Mouse (Mus musculus): ENCODE results near the gene Atxn7l3. TPM values are rescaled to one million over a fixed set of nuclear protein-coding genes. Genes with fewer than 3 reads are reported as not detected.

Gene Atxn7l3
- polyA plus RNA-seq, 1 experiment = 30.4 TPM

DNA sequence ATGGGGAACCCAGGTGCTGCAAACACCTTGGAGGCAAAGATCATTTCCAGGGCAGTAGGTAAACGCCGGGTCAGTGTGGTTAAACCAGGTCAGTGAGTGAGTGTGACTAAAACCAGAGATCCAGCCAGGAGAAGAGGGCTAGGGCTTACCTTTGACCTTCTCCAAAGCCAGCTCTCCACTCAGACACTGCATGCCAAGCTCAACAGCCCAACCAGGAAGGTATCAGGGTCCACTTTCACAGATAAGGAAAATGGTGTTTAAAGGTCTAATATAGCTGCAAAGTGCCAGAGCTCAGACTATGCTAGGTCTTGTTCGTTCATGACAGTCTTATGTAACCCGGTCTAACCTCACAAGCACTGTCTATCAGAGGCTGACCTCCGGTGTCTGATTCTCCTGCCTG is 55.2 kb downstream of the Atxn7l3 start:
- Histone ChIP-seq H3K27ac (ENCODE audit: control insufficient read depth, insufficient read depth, low read depth, low read length, poor library complexity) (no peak overlapping the region), H3K4me1 (ENCODE audit: control insufficient read depth, insufficient read depth, low read length) (no peaks in the 10 kb centered on the region), H3K4me3 (replicated peaks; ENCODE audit: control insufficient read depth, low read depth, low read length) (no peak overlapping the region)
- 84% methylated on average over 5 of the region's 5 CpGs for WGBS
- TF ChIP-seq POLR2A (IDR thresholded peaks at IDR 0.05; ENCODE audit: borderline replicate concordance, control insufficient read depth, low read depth, low read length) (no peak), CTCF (IDR thresholded peaks at IDR 0.05; ENCODE audit: control insufficient read depth, insufficient read depth, low read length) (no peak)

DNA sequence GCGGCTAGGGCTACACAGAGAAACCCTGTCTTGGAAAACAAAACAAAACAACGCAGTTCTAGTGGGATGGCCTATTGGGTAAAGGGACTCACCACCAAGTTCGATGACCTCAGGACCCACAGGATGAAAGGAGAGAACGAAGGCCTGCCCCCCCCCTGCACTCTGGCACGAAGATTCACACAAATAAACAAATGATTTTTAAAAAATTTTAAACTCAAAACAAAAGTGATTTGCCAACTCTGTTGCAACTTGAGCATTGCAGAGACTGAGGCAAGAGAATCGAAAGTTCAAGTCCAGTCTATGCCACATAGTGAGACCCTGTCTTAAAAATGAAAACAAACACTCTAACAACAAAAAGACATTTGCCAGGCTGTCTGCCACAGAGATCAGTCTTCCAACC is 55.8 kb downstream of the Atxn7l3 start:
- no peak for TF ChIP-seq POLR2A (IDR thresholded peaks at IDR 0.05; ENCODE audit: borderline replicate concordance, control insufficient read depth, low read depth, low read length)
- TF ChIP-seq CTCF (IDR thresholded peaks at IDR 0.05; ENCODE audit: control insufficient read depth, insufficient read depth, low read length) = no peak
- WGBS = 86% methylated on average over 6 of the region's 6 CpGs
- H3K4me3 ChIP-seq (replicated peaks; ENCODE audit: control insufficient read depth, low read depth, low read length) = no peak overlapping the region
- H3K27ac ChIP-seq (ENCODE audit: control insufficient read depth, insufficient read depth, low read depth, low read length, poor library complexity) = no peak overlapping the region
- H3K4me1 ChIP-seq (ENCODE audit: control insufficient read depth, insufficient read depth, low read length) = no peaks in the 10 kb centered on the region

Other genes with a start within 250 kb of the Atxn7l3 start
- 11.9 and 18.2 TPM in 2 replicates for gene Mpp2, start 208.1 kb downstream of the Atxn7l3 start, polyA plus RNA-seq (2011; ENCODE audit: insufficient read depth, insufficient read length, low replicate concordance, missing spikeins)
- gene Ppy, start 195.3 kb downstream of the Atxn7l3 start, polyA plus RNA-seq (2011; ENCODE audit: insufficient read depth, insufficient read length, low replicate concordance, missing spikeins) = not detected in 2 replicates
- gene Pyy, start 188.8 kb downstream of the Atxn7l3 start, polyA plus RNA-seq (2011; ENCODE audit: insufficient read depth, insufficient read length, low replicate concordance, missing spikeins) = not detected in 2 replicates
- gene Nags, start 151.1 kb downstream of the Atxn7l3 start, polyA plus RNA-seq (2011; ENCODE audit: insufficient read depth, insufficient read length, low replicate concordance, missing spikeins) = not detected in 2 replicates
- gene Tmem101, start 140.2 kb downstream of the Atxn7l3 start, polyA plus RNA-seq (2011; ENCODE audit: insufficient read depth, insufficient read length, low replicate concordance, missing spikeins) = 6.8 and 10.3 TPM in 2 replicates
- 40.1 and 43.4 TPM in 2 replicates for gene Lsm12, start 111.3 kb downstream of the Atxn7l3 start, polyA plus RNA-seq (2011; ENCODE audit: insufficient read depth, insufficient read length, low replicate concordance, missing spikeins)
- gene G6pc3, start 107.0 kb downstream of the Atxn7l3 start, polyA plus RNA-seq (2011; ENCODE audit: insufficient read depth, insufficient read length, low replicate concordance, missing spikeins) = 13.9 and 26.5 TPM in 2 replicates
- gene Hdac5, start 66.5 kb downstream of the Atxn7l3 start, polyA plus RNA-seq (2011; ENCODE audit: insufficient read depth, insufficient read length, low replicate concordance, missing spikeins) = 45.9 and 89.1 TPM in 2 replicates
- 18.5 and 39.2 TPM in 2 replicates for gene BC030867, start 47.7 kb downstream of the Atxn7l3 start, polyA plus RNA-seq (2011; ENCODE audit: insufficient read depth, insufficient read length, low replicate concordance, missing spikeins)
- gene Asb16, start 27.9 kb downstream of the Atxn7l3 start, polyA plus RNA-seq (2011; ENCODE audit: insufficient read depth, insufficient read length, low replicate concordance, missing spikeins) = 0.52 TPM in 1 of 2 replicates, not detected in the other
- 20.4 and 36.9 TPM in 2 replicates for gene Tmub2, start 11.7 kb downstream of the Atxn7l3 start, polyA plus RNA-seq (2011; ENCODE audit: insufficient read depth, insufficient read length, low replicate concordance, missing spikeins)
- 95.0 and 126 TPM in 2 replicates for gene Ubtf, start 23.1 kb upstream of the Atxn7l3 start, polyA plus RNA-seq (2011; ENCODE audit: insufficient read depth, insufficient read length, low replicate concordance, missing spikeins)
- 762 and 950 TPM in 2 replicates for gene Slc4a1, start 69.6 kb upstream of the Atxn7l3 start, polyA plus RNA-seq (2011; ENCODE audit: insufficient read depth, insufficient read length, low replicate concordance, missing spikeins)
- gene Rundc3a, start 96.8 kb upstream of the Atxn7l3 start, polyA plus RNA-seq (2011; ENCODE audit: insufficient read depth, insufficient read length, low replicate concordance, missing spikeins) = 2.3 and 3.2 TPM in 2 replicates
- 207 and 269 TPM in 2 replicates for gene Slc25a39, start 111.3 kb upstream of the Atxn7l3 start, polyA plus RNA-seq (2011; ENCODE audit: insufficient read depth, insufficient read length, low replicate concordance, missing spikeins)
- 57.7 and 87.0 TPM in 2 replicates for gene Grn, start 133.7 kb upstream of the Atxn7l3 start, polyA plus RNA-seq (2011; ENCODE audit: insufficient read depth, insufficient read length, low replicate concordance, missing spikeins)
- 0.65 and 2.7 TPM in 2 replicates for gene Fam171a2, start 151.1 kb upstream of the Atxn7l3 start, polyA plus RNA-seq (2011; ENCODE audit: insufficient read depth, insufficient read length, low replicate concordance, missing spikeins)
- 432 and 648 TPM in 2 replicates for gene Itga2b, start 173.5 kb upstream of the Atxn7l3 start, polyA plus RNA-seq (2011; ENCODE audit: insufficient read depth, insufficient read length, low replicate concordance, missing spikeins)

Data from bone marrow, adult 2 months (tissue).